Mouse (Mus musculus) erythroblast, embryonic 14.5 days (primary cell): Measurements from ENCODE around the gene Cel.

Experiments
- GATA1 ChIP-seq: IDR thresholded peaks from 2 replicates; pipeline ENCODE4 v1.6.1; 2012; ENCODE audit warnings: low read length, inconsistent platforms, mixed read lengths
- TAL1 ChIP-seq: IDR thresholded peaks from 3 replicates; pipeline ENCODE4 v1.6.1; 2012; ENCODE audit warnings: low read length, inconsistent platforms, mixed read lengths

DNA sequence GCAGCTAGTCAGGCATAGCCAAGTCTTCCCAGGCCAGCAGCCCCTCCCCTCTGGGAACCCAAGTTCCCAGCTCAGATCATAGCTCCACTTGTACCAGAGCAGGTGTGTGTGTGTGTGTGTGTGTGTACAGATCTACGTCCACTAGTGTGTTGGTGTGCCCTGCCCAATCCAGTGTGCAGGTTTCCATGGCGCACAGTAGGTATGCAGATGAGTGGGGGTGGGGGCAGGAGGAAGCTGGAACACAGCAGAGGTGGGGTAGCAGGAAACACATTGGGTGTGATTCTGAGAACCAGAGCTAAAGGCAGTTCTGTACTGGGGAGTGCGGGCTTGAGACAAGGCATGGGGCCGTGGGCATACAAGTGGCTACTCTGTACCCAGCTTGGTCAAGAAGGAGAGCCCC, 1.2 kb upstream of the Cel start:
- TF ChIP-seq GATA1, result no peak
- no peak for TF ChIP-seq TAL1
